Mouse (Mus musculus) forebrain, embryonic 11.5 days (tissue): ENCODE results near the gene Atp6v1b1. TPM values are rescaled to one million over a fixed set of nuclear protein-coding genes. Genes with fewer than 3 reads are reported as not detected.

ENCODE experiments used
- ATAC-seq: fragments of 200-750 bp; cut with Nextera tagmentation; replicated peaks from 2 replicates; pipeline ENCODE4 v1.8.0; 2017; ENCODE audit warnings: moderate TSS enrichment; ENCODE audit not compliant: low FRiP score
- DNase-seq: peaks from one replicate; pipeline ENCODE4 v3.0.0-alpha.2; 2017; ENCODE audit warnings: low spot score
- H3K27ac ChIP-seq: fragments of 300-500 bp; sonication (generic); 2 replicates; pipeline ENCODE4 v1.5.1; 2014; ENCODE audit warnings: low read depth, low read length
- H3K27me3 ChIP-seq: fragments of 300-500 bp; sonication (generic); 2 replicates; pipeline ENCODE4 v1.6.1; 2014; ENCODE audit warnings: mild to moderate bottlenecking, low read length, mixed read lengths; ENCODE audit not compliant: control insufficient read depth, insufficient read depth
- H3K36me3 ChIP-seq: fragments of 300-500 bp; sonication (generic); 2 replicates; pipeline ENCODE4 v1.6.1; 2014; ENCODE audit warnings: mild to moderate bottlenecking, low read length, moderate library complexity, mixed read lengths; ENCODE audit not compliant: control insufficient read depth, insufficient read depth
- H3K4me1 ChIP-seq: fragments of 300-500 bp; sonication (generic); replicated peaks from 2 replicates; pipeline ENCODE4 v1.6.1; 2014; ENCODE audit warnings: low read length, mixed read lengths; ENCODE audit not compliant: control insufficient read depth, insufficient read depth
- H3K4me2 ChIP-seq: fragments of 300-500 bp; sonication (generic); 2 replicates; pipeline ENCODE4 v1.6.1; 2014; ENCODE audit warnings: low read depth, mild to moderate bottlenecking, low read length, moderate library complexity, mixed read lengths; ENCODE audit not compliant: severe bottlenecking
- H3K4me3 ChIP-seq: fragments of 300-500 bp; sonication (generic); 2 replicates; pipeline ENCODE4 v1.5.1; 2014; ENCODE audit warnings: low read depth, low read length
- H3K9ac ChIP-seq: fragments of 300-500 bp; sonication (generic); 2 replicates; pipeline ENCODE4 v1.6.1; 2014; ENCODE audit warnings: low read length
- H3K9me3 ChIP-seq: fragments of 300-500 bp; sonication (generic); 2 replicates; pipeline ENCODE4 v1.6.1; 2016; ENCODE audit warnings: low read length, mixed read lengths; ENCODE audit not compliant: control insufficient read depth
- WGBS: fragments of 180-500 bp; shearing (Covaris S2); extraction: QIAGEN DNeasy Blood & Tissue Kit; methylation state at CpG from one replicate; pipeline ENCODE4 v1.1.7; 2014; 5-methylcytosine and 5-hydroxymethylcytosine counted together
- polyA plus RNA-seq: library from polyadenylated mRNA; unstranded; fragments of >200 nt; fragmentation: Nextera tagmentation; extraction: Ambion mirVana; gene quantifications from 2 replicates; pipeline ENCODE4 v1.2.1, GENCODE M21; 2014

Gene Atp6v1b1
- not detected in 2 replicates for polyA plus RNA-seq

GRCm38 (mm10) chr6:83742761-83743160, at the start of gene Atp6v1b1:
Gene Atp6v1b1, plus strand, starts transcription at chr6:83742990.
- Histone ChIP-seq H3K4me1 (peaks cover 4% of the 10 kb centered on the region; the same call in 1 of the 2 replicates), H3K9ac (no peak within 1 kb of the TSS), H3K36me3 (no peaks in the 10 kb centered on the region), H3K4me2 (no peak within 1 kb of the TSS), H3K4me3 (no peak within 1 kb of the TSS), H3K27me3 (no peaks in the 10 kb centered on the region), H3K27ac (no peak within 1 kb of the TSS), H3K9me3 (peaks cover 3% of the 10 kb centered on the region; the same call in 1 of the 2 replicates)
- DNase-seq = no peak
- no peak for ATAC-seq
- WGBS = 61% methylated on average over 5 of the region's 5 CpGs

GRCm38 (mm10) chr6:83693835-83694234, 49.0 kb upstream of the Atp6v1b1 start:
- no peak overlapping the region for H3K9ac ChIP-seq
- H3K4me3 ChIP-seq = no peak overlapping the region
- ATAC-seq = no peak
- whole genome bisulfite sequencing = 0% methylated on average over 9 of the region's 9 CpGs
- DNase-seq = peak; percentile 77
- peaks cover 75% of the 10 kb centered on the region for H3K27me3 ChIP-seq
- H3K9me3 ChIP-seq = no peaks in the 10 kb centered on the region
- no peaks in the 10 kb centered on the region for H3K4me1 ChIP-seq
- H3K36me3 ChIP-seq = no peaks in the 10 kb centered on the region
- no peak overlapping the region for H3K4me2 ChIP-seq
- H3K27ac ChIP-seq = no peak overlapping the region

- H3K4me3 ChIP-seq = no peak overlapping the region
- peaks cover 89% of the 10 kb centered on the region for H3K27me3 ChIP-seq
- DNase-seq = no peak
- H3K36me3 ChIP-seq = no peaks in the 10 kb centered on the region
- H3K4me2 ChIP-seq = no peak overlapping the region
- no peaks in the 10 kb centered on the region for H3K4me1 ChIP-seq
- H3K9me3 ChIP-seq = no peaks in the 10 kb centered on the region
- 4% methylated on average over 3 of the region's 3 CpGs for WGBS
- H3K27ac ChIP-seq = no peak overlapping the region
- H3K9ac ChIP-seq = no peak overlapping the region
- no peak for ATAC-seq
Observed at GRCm38 (mm10) chr6:83695731-83696130, 47.1 kb upstream of the Atp6v1b1 start.

- no peak overlapping the region for H3K9ac ChIP-seq
- no peaks in the 10 kb centered on the region for H3K36me3 ChIP-seq
- DNase-seq (no peak), ATAC-seq (no peak)
- no peak overlapping the region for H3K4me3 ChIP-seq
- H3K27me3 ChIP-seq = peaks cover 90% of the 10 kb centered on the region
- no peaks in the 10 kb centered on the region for H3K4me1 ChIP-seq
- H3K27ac ChIP-seq = no peak overlapping the region
- H3K4me2 ChIP-seq = no peak overlapping the region
- under 1% methylated on average over 7 of the region's 7 CpGs for WGBS
- H3K9me3 ChIP-seq = no peaks in the 10 kb centered on the region
Observed at GRCm38 (mm10) chr6:83696684-83697083, 46.1 kb upstream of the Atp6v1b1 start.

- 0 out of 2 replicates have a peak, but pooled peaks cover 3% of the 10 kb centered on the region for H3K4me1 ChIP-seq
- no peak overlapping the region for H3K9ac ChIP-seq
- no peaks in the 10 kb centered on the region for H3K36me3 ChIP-seq
- no peaks in the 10 kb centered on the region for H3K9me3 ChIP-seq
- H3K4me2 ChIP-seq = no peak overlapping the region
- WGBS = 2% methylated on average over 8 of the region's 8 CpGs
- no peak overlapping the region for H3K27ac ChIP-seq
- peaks cover 89% of the 10 kb centered on the region for H3K27me3 ChIP-seq
- no peak overlapping the region for H3K4me3 ChIP-seq
- DNase-seq (no peak), ATAC-seq (no peak)
Observed at GRCm38 (mm10) chr6:83697932-83698331, 44.9 kb upstream of the Atp6v1b1 start.

- no peak overlapping the region for H3K27ac ChIP-seq
- 2% methylated on average over 5 of the region's 5 CpGs for WGBS
- no peak for ATAC-seq
- peaks cover 86% of the 10 kb centered on the region for H3K27me3 ChIP-seq
- no peak for DNase-seq
- H3K36me3 ChIP-seq = no peaks in the 10 kb centered on the region
- H3K9me3 ChIP-seq = no peaks in the 10 kb centered on the region
- H3K4me3 ChIP-seq = no peak overlapping the region
- 0 out of 2 replicates have a peak, but pooled peaks cover 3% of the 10 kb centered on the region for H3K4me1 ChIP-seq
- no peak overlapping the region for H3K9ac ChIP-seq
- no peak overlapping the region for H3K4me2 ChIP-seq
Observed at GRCm38 (mm10) chr6:83699971-83700370, 42.8 kb upstream of the Atp6v1b1 start.

- peaks cover 86% of the 10 kb centered on the region for H3K27me3 ChIP-seq
- under 1% methylated on average over 11 of the region's 11 CpGs for WGBS
- H3K9ac ChIP-seq = no peak overlapping the region
- H3K27ac ChIP-seq = no peak overlapping the region
- no peaks in the 10 kb centered on the region for H3K36me3 ChIP-seq
- DNase-seq (no peak), ATAC-seq (no peak)
- no peaks in the 10 kb centered on the region for H3K9me3 ChIP-seq
- no peak overlapping the region for H3K4me2 ChIP-seq
- H3K4me1 ChIP-seq = 0 out of 2 replicates have a peak, but pooled peaks cover 3% of the 10 kb centered on the region
- no peak overlapping the region for H3K4me3 ChIP-seq
Observed at GRCm38 (mm10) chr6:83701001-83701400, 41.8 kb upstream of the Atp6v1b1 start.

- no peaks in the 10 kb centered on the region for H3K9me3 ChIP-seq
- H3K4me1 ChIP-seq = 0 out of 2 replicates have a peak, but pooled peaks cover 3% of the 10 kb centered on the region
- no peak overlapping the region for H3K27ac ChIP-seq
- no peak overlapping the region for H3K4me3 ChIP-seq
- H3K4me2 ChIP-seq = no peak overlapping the region
- 0 out of 2 replicates have a peak, but pooled peaks have one; percentile 24 for ATAC-seq
- DNase-seq = peak; percentile 76
- H3K36me3 ChIP-seq = no peaks in the 10 kb centered on the region
- H3K27me3 ChIP-seq = peaks cover 86% of the 10 kb centered on the region
- under 1% methylated on average over 53 of the region's 53 CpGs for WGBS
- H3K9ac ChIP-seq = 0 out of 2 replicates have a peak overlapping the region, but pooled peaks have one; percentile 6
Observed at GRCm38 (mm10) chr6:83702146-83702999, 40.4 kb upstream of the Atp6v1b1 start.
